Mouse (Mus musculus): ENCODE results near the gene Tspan10. TPM values are rescaled to one million over a fixed set of nuclear protein-coding genes. Genes with fewer than 3 reads are reported as not detected.
"Not testable (repeated sequence)": the region's sequence is repeated elsewhere in the genome, so short reads cannot be mapped to it uniquely, and the experiment has no call there.

Tspan10 gene
- 1 to 10 TPM in 1 of 2 experiments, not detected in 1; 1.8 TPM for total RNA-seq (2021)

DNA sequence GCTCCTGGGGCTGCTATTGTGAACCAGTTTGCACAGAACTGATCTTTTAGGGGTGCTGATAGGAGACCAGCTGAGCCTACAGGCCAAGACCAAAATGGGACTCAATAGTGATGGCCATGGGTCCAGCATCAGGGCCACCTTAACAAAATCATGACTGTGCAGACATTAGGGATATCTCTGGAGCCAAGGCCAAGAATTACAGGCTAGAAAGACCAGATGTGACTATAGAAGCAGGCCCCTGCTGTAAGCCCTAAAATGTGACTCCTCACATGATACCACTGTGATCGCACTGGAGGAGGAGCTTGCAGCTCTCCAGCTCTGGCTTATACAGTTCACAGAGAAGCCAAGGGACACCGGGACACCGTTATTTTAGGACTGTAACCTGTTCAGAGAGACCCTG lies at the start of gene Tspan10:
Gene Tspan10, plus strand, starts transcription at position 301 of the 400 bp plus-strand sequence.
- intact Hi-C loops (cut with DNase I): no loop called here
- no peak for DNase-seq (ENCODE audit: low spot score in 2 of 2)

DNA sequence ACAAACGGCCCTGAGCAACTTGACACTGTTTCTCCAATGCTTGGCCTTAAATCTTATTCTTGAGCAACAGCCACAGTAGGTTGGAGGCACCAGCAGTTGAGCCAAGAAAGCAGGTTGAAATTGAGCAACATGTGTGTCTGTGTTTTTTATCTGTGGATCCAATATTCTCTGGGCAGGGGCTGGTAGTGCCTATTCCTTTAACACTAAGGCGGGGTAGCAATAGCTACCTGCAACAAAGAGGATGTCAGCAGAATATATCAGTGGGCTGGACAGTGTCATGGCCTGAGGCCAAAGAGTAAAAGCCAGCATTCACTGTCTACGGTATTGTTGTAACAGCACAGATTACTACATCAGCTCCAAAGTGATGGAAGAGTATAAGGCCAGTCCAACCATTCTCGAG lies 46.8 kb upstream of the Tspan10 start:
- no peak for DNase-seq (ENCODE audit: low spot score in 2 of 2)
- intact Hi-C loops (cut with DNase I): no loop called here

DNA sequence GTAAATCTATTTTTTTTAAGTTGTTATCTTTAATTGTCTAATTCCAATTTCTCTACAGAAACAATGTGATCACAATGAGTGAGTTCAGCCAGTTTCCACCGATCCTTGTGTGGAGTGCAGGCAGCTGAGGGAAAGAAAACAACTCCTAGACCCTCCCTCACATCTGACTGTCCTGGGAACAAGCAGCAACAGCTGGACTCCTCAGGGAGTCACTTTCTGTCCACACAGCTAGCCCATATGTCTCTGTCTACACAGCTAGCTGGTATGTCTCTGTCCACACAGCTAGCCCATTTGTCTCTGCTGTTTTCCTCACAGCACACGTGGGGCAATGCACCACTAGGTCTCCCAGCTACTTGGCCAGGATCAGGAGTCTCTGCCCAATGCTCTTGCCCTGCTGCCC lies 44.8 kb upstream of the Tspan10 start:
- no peak for DNase-seq (ENCODE audit: low spot score in 2 of 2)
- intact Hi-C loops (cut with DNase I): no loop called here

DNA sequence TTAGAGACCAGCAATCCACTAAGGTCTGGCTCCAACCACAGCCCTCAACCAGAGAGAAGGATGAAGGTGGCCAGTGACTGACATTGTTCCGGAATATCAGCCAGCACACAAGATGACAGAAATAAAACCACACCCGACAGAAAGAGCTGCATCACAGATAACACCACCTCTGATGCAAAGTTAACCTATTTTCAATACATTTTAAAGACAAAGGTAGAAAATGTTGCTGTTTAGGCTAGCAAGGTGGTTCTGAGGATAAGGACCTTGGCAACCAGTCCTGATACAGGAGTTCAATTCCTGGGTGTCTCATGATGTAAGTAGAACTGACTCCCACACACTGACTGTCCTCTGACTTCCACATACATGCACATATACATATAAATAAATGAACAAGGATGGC lies 43.1 kb upstream of the Tspan10 start:
- intact Hi-C loops (cut with DNase I): no loop called here
- DNase-seq (ENCODE audit: low spot score in 2 of 2): no peak

DNA sequence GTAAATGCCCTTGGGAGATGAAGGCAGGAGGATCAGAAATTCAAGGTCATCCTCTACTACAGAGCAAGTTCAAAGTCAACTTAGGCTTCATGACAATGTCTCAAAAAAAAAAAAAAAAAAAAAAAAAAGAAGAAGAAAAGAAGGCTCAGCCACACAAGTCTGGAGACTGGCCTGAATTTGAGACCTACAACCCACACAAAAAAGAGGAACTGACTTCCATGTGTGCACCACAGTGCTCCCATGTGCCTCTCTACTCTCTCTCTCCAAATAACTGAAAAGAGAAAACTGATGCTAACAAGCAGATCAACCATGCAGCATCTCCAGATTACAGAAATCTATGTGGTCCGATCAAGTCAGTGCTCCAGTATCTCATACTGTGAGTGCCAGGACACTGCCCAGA lies 37.6 kb upstream of the Tspan10 start:
- intact Hi-C loops (cut with DNase I): no loop called here
- DNase-seq (ENCODE audit: low spot score in 2 of 2): no peak

DNA sequence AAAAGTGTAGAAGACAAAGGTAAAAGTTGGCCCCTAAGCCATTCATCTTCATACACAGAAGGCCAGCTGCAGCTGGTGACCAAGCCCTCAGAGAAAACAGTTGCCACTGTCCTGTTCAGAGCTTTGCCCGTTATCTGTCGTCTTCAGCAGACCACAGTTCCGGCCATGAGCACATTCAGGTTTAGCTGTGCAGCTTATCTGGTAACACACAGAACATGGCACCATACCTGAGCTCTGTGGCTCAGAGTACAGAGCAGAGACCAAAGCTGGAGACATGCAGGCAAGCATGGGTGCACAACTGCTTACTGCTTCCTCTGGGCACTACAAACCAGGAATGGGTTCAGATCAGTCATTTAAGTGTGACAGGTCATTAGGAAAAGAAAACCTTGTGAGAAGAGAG lies 36.6 kb upstream of the Tspan10 start:
- intact Hi-C loops (cut with DNase I): no loop called here
- no peak for DNase-seq (ENCODE audit: low spot score in 2 of 2)

DNA sequence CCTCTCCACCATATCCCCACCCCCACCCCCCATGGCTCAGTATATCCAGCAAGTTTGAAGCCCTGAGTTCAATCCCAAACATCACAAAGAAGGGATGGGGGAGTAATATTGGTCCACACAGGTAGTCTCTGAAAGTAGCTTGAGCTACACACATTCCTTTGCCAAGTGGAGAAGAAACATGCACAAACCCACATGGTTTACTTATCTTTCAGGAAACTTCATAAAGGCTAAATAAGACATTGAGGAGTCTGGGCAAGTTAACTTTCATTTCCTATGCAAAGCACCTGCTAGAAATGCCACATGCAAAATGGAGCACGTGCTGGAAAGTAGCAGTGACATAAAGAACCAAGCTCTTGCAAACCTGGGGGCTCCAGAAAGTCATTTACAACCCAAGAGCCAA lies 36.0 kb upstream of the Tspan10 start:
- intact Hi-C loops (cut with DNase I): no loop called here
- DNase-seq (ENCODE audit: low spot score in 2 of 2): no peak

DNA sequence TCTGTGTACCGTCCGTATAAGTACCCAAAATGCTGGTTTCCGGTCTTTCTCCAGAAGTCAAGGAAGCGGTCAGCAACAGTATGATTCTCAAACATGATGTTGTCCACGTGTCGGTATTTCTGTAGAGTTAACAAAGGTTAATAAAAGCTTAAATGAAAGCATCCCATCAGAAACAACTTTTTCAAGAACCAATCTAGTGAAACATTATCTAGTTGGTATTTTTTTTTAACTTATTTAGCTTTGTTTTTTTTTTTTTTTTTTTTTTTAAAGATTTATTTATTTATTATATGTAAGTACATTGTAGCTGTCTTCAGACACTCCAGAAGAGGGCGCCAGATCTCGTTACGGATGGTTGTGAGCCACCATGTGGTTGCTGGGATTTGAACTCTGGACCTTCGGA lies 28.8 kb upstream of the Tspan10 start:
- DNase-seq (ENCODE audit: low spot score in 2 of 2); intact Hi-C loops (cut with DNase I): not testable (repeated sequence)

DNA sequence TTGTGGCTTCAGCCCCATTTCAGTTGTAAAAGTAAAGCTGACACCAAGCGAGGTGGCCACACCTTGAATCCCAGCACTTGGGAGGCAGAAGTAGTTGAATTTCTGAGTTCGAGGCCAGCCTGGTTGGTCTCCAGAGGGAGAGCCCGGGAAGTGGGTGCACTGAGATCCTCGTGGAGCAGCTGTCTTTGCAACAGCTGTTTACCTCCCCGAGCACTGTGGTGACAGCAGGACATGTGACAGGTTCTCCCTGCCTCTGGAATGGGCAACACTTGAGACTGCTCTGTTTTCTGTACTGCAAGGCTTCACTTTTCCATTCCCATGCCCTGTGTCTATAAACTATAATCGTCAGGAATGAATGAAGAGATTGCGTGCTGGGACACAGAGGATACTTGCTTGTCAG lies 24.6 kb upstream of the Tspan10 start:
- intact Hi-C loops (cut with DNase I): no loop called here
- DNase-seq (ENCODE audit: low spot score in 2 of 2): no peak

DNA sequence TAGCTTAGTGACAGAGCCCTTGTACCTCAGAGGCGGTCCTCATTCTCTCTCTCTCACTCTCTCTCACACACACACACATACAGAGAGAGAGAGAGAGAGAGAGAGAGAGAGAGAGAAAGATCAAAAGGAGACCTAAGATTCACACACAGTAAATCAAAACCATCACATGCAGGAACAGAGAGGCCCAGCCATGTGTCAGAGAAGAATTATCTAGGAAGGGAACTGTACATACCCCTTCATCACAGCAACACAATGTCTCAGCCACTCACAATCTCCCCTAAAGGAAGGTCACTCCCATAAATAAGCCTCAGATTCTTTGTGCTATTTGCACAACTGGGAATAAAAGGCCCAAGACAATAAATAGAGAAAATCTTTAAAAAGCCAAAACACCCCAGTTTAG lies 23.9 kb upstream of the Tspan10 start:
- intact Hi-C loops (cut with DNase I): no loop called here
- DNase-seq (ENCODE audit: low spot score in 2 of 2): no peak

DNA sequence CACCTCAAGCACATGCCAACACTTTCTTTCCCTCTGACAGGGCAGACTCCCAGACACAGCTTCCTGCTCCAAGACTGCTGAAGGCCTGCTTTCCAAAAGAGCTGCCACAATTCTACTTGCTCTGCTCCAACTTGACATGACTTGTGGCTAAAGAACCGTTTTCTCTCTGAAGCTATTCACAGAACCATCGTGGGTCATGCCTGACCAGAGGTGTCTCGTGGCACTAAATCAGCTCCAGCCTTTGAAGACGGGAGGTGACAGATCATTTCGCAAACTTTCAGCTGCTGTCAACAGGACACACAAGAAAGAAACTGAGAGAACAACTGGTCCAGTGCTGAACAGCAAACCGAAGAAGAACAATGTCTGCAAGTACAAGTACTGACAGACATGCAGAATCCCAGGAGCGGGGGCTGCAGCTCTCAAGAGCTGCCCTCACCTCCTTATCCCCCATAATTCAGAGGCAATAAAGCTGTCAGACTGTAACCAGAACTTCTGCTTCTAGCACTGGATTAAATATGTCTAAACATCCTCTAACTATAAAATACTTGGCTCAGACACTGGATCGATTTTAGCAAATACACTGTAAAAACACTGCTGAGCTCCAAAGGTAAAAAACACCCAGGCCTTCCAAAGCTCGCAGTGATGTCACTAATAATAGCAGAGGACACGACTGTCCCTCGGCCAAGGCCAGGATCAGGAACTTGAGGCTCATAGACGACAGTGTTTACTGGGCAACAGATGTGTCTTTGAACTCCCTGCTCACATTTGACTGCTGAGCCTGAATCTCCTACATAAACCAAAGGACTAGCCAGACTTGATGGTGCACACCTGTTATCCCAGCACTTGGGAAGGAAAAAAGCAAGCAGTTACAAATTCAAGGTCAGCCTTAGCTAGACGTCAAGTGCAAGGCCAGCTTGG lies 19.5 kb upstream of the Tspan10 start:
- no peak for DNase-seq (ENCODE audit: low spot score in 2 of 2)
- intact Hi-C loops (cut with DNase I): no loop called here

DNA sequence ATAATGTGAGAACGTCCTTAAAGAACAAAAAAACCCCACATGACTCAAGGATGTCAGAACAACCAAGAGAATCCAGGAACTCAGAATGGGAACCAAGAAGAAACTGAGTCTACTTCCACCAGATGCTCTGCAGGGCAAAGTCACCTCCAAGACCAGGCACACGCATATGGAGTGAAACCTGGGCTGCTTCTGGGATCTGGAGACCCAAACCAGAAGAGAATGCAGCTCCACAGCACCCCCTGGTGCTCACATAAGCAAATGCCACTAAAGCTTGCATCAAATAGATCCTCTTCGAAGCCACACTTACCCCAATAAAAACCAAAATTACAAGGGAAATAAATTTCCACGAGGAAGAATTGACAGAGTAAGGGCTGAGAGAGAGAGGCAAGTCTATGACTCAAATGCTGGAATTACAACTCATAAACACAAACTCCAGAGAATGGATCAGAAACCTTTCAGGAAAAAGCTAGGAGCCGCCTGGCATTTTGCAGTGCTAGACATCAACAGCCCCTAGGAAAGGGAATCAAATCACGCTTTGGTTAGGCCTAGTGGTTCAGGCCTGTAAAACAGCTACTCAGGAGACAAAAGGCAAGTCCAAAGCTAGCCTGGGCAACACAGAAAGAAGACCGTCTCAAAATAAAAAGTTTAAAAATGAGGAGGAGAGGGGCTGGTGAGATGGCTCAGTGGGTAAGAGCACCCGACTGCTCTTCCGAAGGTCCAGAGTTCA lies 18.7 kb upstream of the Tspan10 start:
- intact Hi-C loops (cut with DNase I): no loop called here
- DNase-seq (ENCODE audit: low spot score in 2 of 2): peak; percentile 35 to 40

DNA sequence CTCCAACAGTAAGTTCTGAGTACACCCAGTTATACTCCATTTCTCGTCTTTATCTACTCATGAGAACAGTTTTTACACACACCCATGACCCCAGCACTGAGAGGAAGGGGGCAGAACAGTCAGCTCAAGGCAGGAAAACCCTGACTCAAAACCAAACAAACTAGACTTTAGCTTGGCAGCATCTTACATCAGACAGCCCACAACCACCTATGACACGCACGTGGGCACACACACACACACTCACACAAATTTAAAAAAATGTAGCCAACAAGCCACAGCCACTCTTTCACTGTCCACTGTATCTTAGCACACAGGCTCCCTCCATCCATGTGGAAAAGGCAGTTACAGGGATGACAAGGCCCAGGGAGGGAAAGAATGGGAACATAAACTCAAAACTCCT lies 15.7 kb upstream of the Tspan10 start:
- intact Hi-C loops (cut with DNase I): no loop called here

DNA sequence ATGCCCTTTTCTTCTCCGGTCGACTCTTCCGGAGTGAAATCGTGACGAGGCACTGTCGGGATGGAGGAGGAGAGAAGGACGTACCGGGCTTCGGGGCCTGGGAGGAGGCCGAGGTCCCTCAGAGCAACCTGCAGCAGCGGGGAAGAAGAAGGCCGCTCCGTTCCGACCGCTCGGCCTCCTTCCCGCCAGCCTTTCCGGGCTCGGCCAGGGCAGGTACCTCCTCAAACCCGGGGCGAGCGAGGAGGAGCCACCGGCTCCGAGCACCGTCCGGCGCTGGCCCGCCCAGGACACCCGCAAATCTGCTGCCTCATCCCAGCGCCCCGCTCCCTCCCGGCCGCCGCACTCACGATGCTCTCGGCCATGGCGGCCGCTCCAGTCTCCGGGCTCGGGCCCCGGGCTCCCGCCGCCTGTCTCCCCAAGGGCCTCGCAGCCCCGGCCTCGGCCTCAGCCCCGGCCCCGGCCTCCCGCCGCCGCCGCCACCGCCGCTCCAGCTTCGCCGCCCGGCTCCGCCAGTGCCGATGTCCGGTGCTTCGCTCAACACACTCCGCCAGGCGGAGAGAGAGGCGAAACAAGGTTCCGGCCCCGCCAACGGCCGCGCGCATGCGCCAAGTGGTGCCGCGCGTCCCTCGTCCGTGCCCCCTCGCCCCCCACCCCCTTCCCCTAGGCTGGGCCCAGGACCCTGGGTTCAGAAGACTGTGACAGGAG lies 5.1 kb upstream of the Tspan10 start, which contains the start of gene Nploc4:
Gene Nploc4, minus strand, starts transcription at position 557 of the 705 bp plus-strand sequence.
- DNase-seq (ENCODE audit: low spot score in 2 of 2): peak; percentile 85 to 87

More for the DNA sequence above, 15.7 kb upstream of the Tspan10 start:
- DNase-seq (ENCODE audit: low spot score in 2 of 2): no peak

DNA sequence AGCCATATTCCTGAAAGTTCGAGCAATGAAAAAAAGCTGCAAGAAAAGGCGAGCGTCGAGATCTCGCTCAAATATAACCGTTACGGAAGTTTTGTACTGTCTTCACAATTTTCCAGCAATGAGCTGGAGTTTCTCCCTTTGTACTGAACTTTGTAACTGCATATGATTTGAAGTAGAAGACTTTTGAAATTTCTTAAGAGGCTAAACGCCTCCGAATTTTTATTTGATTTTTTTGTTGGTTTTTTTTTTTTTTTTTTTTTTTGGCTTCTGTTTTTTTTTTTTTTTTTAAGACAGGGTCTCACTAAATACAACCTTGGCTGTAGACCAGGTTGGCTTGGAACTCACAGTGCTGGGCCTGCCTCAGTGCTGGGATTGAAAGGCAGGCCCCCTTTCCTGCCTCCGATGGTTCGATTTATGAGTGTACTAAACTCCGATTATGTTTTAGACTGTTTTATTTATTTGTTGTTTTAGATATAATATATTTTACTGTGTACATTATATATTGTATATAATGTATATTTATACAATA lies 4.5 kb upstream of the Tspan10 start:
- no peak for DNase-seq (ENCODE audit: low spot score in 2 of 2)
- intact Hi-C loops (cut with DNase I): no loop called here

More for the DNA sequence above, 5.1 kb upstream of the Tspan10 start, which contains the start of gene Nploc4:
- intact Hi-C loops (cut with DNase I): no loop called here

DNA sequence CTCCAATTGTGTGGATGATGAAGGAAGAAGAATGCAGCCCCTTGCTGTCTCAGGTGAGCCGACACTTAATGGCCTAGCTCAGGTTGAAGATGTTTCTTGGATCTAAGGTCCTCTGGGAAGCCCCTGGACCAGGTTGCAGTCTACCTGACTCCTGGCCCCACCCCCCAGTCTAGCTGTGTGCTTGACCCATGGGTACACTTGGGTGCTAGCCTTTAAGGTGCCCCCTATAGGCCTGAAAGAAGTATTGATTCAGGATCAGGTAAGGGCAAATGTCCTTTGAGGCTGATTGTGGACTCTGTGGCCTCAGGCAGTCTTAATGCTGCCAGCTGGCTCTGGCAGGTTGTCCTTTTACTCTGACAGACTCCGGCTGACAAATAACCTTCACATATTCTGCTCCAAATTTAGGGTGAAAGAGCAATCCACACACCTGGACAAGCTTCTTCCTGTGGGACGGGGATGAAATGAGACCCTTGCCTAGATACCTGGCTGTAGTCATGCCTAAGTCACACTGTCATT lies 379 bp downstream of the Tspan10 start:
- no peak for DNase-seq (ENCODE audit: low spot score in 2 of 2)
- intact Hi-C loops (cut with DNase I): no loop called here

DNA sequence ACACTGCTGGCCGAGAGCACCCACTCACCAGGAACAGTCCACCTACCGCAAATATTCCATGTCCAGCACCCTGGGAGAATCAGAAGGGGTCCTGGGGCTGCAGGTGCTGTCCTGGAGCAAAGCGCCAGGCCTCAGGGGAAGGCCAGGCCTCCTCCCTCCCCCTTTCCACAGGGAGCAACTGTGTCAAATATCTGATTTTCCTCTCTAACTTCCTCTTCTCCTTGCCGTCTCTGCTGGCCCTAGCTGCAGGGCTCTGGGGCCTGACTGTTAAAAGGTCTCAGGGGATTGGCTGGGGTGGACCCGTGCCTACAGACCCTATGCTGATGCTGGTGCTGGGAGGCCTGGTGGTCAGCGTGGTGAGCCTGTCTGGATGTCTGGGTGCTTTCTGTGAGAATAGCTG lies 1.7 kb downstream of the Tspan10 start:
- DNase-seq (ENCODE audit: low spot score in 2 of 2): no peak
- intact Hi-C loops (cut with DNase I): no loop called here

DNA sequence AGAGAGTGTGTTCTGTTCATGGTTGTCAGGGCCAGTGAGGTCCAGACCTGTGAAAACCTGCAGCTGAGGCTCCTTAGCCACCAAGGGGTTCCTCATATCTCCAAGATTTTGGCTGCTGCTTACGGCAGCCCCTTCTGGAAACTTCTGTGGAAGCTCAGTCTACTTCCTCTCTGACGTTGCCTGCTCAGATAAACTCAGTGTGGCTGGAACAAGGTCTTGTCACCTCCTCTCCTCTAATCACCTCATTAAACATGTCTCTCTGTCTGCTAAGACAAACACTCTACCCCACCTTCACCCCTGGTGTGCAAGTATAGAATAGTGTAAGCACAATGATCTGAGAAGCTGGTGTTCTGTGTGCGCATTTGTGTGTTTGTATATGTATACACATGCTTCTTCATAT lies 3.0 kb downstream of the Tspan10 start:
- DNase-seq (ENCODE audit: low spot score in 2 of 2): no peak
- intact Hi-C loops (cut with DNase I): no loop called here

DNA sequence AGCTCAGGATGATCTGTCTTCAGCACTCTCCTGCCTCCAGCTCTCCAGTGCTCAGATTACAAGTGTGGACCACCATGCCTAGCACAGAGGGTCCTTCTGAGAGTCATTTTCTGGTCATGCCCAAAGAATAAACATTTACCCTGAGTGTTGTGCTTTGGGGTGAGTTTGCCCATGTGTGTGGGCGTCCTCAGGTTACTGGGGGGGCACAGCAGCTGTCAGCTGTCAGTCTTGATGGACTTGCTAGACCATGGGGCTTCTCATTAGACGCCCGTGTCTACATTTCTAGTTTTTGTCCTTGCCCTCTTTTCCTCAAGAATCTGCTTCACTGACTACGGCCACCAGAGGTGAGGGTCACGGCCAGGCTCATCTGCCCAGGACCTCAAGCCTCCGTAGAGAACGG lies 4.7 kb downstream of the Tspan10 start:
- intact Hi-C loops (cut with DNase I): no loop called here
- DNase-seq (ENCODE audit: low spot score in 2 of 2): no peak

DNA sequence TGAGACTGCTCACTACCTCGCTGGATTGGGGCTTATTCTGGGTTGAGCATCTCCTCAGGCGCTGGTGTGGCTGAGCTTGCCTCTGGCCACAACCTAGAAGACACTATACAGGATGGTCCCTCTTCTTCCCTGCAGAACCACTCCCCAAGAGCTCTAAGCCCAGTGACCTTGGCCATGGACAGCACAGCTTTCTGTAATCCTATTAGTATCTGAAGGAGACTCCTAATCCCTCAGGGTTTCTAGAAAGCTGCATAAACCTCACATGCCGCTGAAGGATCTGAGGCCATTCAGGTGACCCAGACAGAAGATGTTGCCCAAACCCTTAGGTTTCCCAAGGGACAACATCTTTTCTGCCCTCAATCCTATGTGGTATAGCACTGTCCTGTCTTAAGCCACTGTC lies 9.8 kb downstream of the Tspan10 start:
- intact Hi-C loops (cut with DNase I): no loop called here
- DNase-seq (ENCODE audit: low spot score in 2 of 2): no peak

All from left cerebral cortex, postnatal 36 days (tissue).